Mouse (Mus musculus): ENCODE data around the gene Ccdc116.
A peak's percentile ranks its signal among the peaks of the same experiment; 100 is the strongest.
"Not testable (repeated sequence)": the region's sequence is repeated elsewhere in the genome, so short reads cannot be mapped to it uniquely, and the experiment has no call there.

Ccdc116 gene

GRCm38 (mm10) chr16:17146772-17147235 lies at the start of gene Ccdc116:
Gene Ccdc116, minus strand, starts transcription at chr16:17147229.
- peak; percentile 78 for DNase-seq (ENCODE audit: low read depth, low spot score)

- no peak for DNase-seq (ENCODE audit: low read depth, low spot score)
Observed at GRCm38 (mm10) chr16:17193823-17194222, 46.8 kb upstream of the Ccdc116 start.

- no peak for DNase-seq (ENCODE audit: low read depth, low spot score)
Observed at GRCm38 (mm10) chr16:17185475-17185874, 38.4 kb upstream of the Ccdc116 start.

GRCm38 (mm10) chr16:17183003-17183402 lies 36.0 kb upstream of the Ccdc116 start:
- DNase-seq (ENCODE audit: low read depth, low spot score): no peak

- DNase-seq (ENCODE audit: low read depth, low spot score): no peak
Observed at GRCm38 (mm10) chr16:17182136-17182535, 35.1 kb upstream of the Ccdc116 start.

GRCm38 (mm10) chr16:17181382-17181781 lies 34.4 kb upstream of the Ccdc116 start:
- DNase-seq (ENCODE audit: low read depth, low spot score): no peak

GRCm38 (mm10) chr16:17179706-17180105 lies 32.7 kb upstream of the Ccdc116 start:
- no peak for DNase-seq (ENCODE audit: low read depth, low spot score)

- no peak for DNase-seq (ENCODE audit: low read depth, low spot score)
Observed at GRCm38 (mm10) chr16:17177623-17178170, 30.7 kb upstream of the Ccdc116 start.

- no peak for DNase-seq (ENCODE audit: low read depth, low spot score)
Observed at GRCm38 (mm10) chr16:17175765-17176164, 28.7 kb upstream of the Ccdc116 start.

- no peak for DNase-seq (ENCODE audit: low read depth, low spot score)
Observed at GRCm38 (mm10) chr16:17168049-17168448, 21.0 kb upstream of the Ccdc116 start.

GRCm38 (mm10) chr16:17167179-17167578 lies 20.1 kb upstream of the Ccdc116 start:
- DNase-seq (ENCODE audit: low read depth, low spot score): no peak

GRCm38 (mm10) chr16:17165478-17165877 lies 18.4 kb upstream of the Ccdc116 start:
- DNase-seq (ENCODE audit: low read depth, low spot score): not testable (repeated sequence)

GRCm38 (mm10) chr16:17154346-17154745 lies 7.3 kb upstream of the Ccdc116 start:
- no peak for DNase-seq (ENCODE audit: low read depth, low spot score)

GRCm38 (mm10) chr16:17151874-17152273 lies 4.8 kb upstream of the Ccdc116 start:
- no peak for DNase-seq (ENCODE audit: low read depth, low spot score)

GRCm38 (mm10) chr16:17150520-17151258 lies 3.7 kb upstream of the Ccdc116 start:
- no peak for DNase-seq (ENCODE audit: low read depth, low spot score)

- DNase-seq (ENCODE audit: low read depth, low spot score): no peak
Observed at GRCm38 (mm10) chr16:17148084-17148483, 1.1 kb upstream of the Ccdc116 start.

- no peak for DNase-seq (ENCODE audit: low read depth, low spot score)
Observed at GRCm38 (mm10) chr16:17147391-17147929, 431 bp upstream of the Ccdc116 start.

- DNase-seq (ENCODE audit: low read depth, low spot score): no peak
Observed at GRCm38 (mm10) chr16:17144339-17144738, 2.7 kb downstream of the Ccdc116 start, which contains the start of gene Ydjc. Gene Ydjc, plus strand, starts transcription at chr16:17144621.

GRCm38 (mm10) chr16:17137355-17137754 lies 9.7 kb downstream of the Ccdc116 start:
- DNase-seq (ENCODE audit: low read depth, low spot score): no peak

GRCm38 (mm10) chr16:17132906-17133200 lies 14.2 kb downstream of the Ccdc116 start:
- DNase-seq (ENCODE audit: low read depth, low spot score): no peak

GRCm38 (mm10) chr16:17132089-17132905 lies 14.7 kb downstream of the Ccdc116 start, which contains the start of gene Sdf2l1:
Gene Sdf2l1, minus strand, starts transcription at chr16:17132383.
- DNase-seq (ENCODE audit: low read depth, low spot score): peak; percentile 96

All from embryo, embryonic 11.5 days (tissue).